Mouse (Mus musculus) ES-Bruce4 (cell line): ENCODE measurements around the gene Adcy9. TPM values are rescaled to one million over a fixed set of nuclear protein-coding genes. Genes with fewer than 3 reads are reported as not detected.

Experiments
- H3K27ac ChIP-seq: 2 replicates; pipeline ENCODE4 v1.5.1; 2012; ENCODE audit warnings: low read length, inconsistent platforms; ENCODE audit not compliant: insufficient read depth
- H3K27me3 ChIP-seq: 2 replicates; pipeline ENCODE4 v1.6.1; 2012; ENCODE audit warnings: mild to moderate bottlenecking, low read length, inconsistent platforms; ENCODE audit not compliant: control insufficient read depth, poor library complexity, insufficient read depth, severe bottlenecking
- H3K36me3 ChIP-seq: 2 replicates; pipeline ENCODE4 v1.6.1; 2012; ENCODE audit warnings: inconsistent platforms, mild to moderate bottlenecking, low read length, moderate library complexity; ENCODE audit not compliant: control insufficient read depth, poor library complexity, insufficient read depth, severe bottlenecking
- H3K4me1 ChIP-seq: one replicate; pipeline ENCODE4 v1.8.1; 2011; ENCODE audit warnings: low read length; ENCODE audit not compliant: control insufficient read depth, insufficient read depth
- H3K4me3 ChIP-seq: 2 replicates; pipeline ENCODE4 v1.5.1; 2011; ENCODE audit warnings: low read depth, mild to moderate bottlenecking, low read length
- H3K9ac ChIP-seq: 2 replicates; pipeline ENCODE4 v1.6.1; 2012; ENCODE audit warnings: low read depth, mild to moderate bottlenecking, inconsistent platforms; ENCODE audit not compliant: poor library complexity, severe bottlenecking
- H3K9me3 ChIP-seq: replicated peaks from 2 replicates; pipeline ENCODE4 v1.6.1; 2012; ENCODE audit warnings: mild to moderate bottlenecking, low read length, inconsistent platforms; ENCODE audit not compliant: control insufficient read depth, poor library complexity, insufficient read depth, severe bottlenecking
- CTCF ChIP-seq: IDR thresholded peaks from one replicate; pipeline ENCODE4 v1.8.1; 2011; ENCODE audit warnings: low read depth, low read length
- EP300 ChIP-seq: IDR thresholded peaks from 2 replicates; pipeline ENCODE4 v1.6.1; 2011; ENCODE audit warnings: low read depth, low read length; ENCODE audit not compliant: insufficient read depth
- POLR2A ChIP-seq: IDR thresholded peaks from one replicate; pipeline ENCODE4 v1.8.1; 2011; ENCODE audit warnings: low read length; ENCODE audit not compliant: insufficient read depth
- polyA plus RNA-seq: library from polyadenylated mRNA; stranded (reverse); fragments of >200 nt; gene quantifications from 2 replicates; pipeline ENCODE4 v1.2.4, GENCODE M21; 2011; ENCODE audit warnings: low read depth; ENCODE audit not compliant: missing spikeins, insufficient read depth, insufficient read length

Adcy9 gene
- polyA plus RNA-seq, 1 experiment: 1.9 TPM

GRCm38 (mm10) chr16:4423613-4424012 lies 3.3 kb upstream of the Adcy9 start:
- Histone ChIP-seq H3K27me3 (no peaks in the 10 kb centered on the region), H3K9me3 (no peaks in the 10 kb centered on the region), H3K27ac (no peak overlapping the region), H3K9ac (no peak overlapping the region), H3K4me1 (no peaks in the 10 kb centered on the region), H3K4me3 (no peak overlapping the region), H3K36me3 (no peaks in the 10 kb centered on the region)
- no peak for TF ChIP-seq CTCF

- TF ChIP-seq CTCF: no peak
- TF ChIP-seq EP300: no peak
- no peak overlapping the region for H3K9ac ChIP-seq
These were observed 2.7 kb upstream of the Adcy9 start for GRCm38 (mm10) chr16:4422991-4423390.

GRCm38 (mm10) chr16:4419546-4420297 lies 576 bp downstream of the Adcy9 start:
- Histone ChIP-seq H3K4me1 (no peaks in the 10 kb centered on the region), H3K9me3 (no peaks in the 10 kb centered on the region), H3K36me3 (no peaks in the 10 kb centered on the region), H3K9ac (peak overlapping the region; percentile 64), H3K27me3 (no peaks in the 10 kb centered on the region; the same call in 1 of the 2 replicates), H3K27ac (no peak overlapping the region), H3K4me3 (peak overlapping the region; percentile 73)
- TF ChIP-seq EP300 (no peak), CTCF (no peak), POLR2A (no peak)

More at GRCm38 (mm10) chr16:4422991-4423390, 2.7 kb upstream of the Adcy9 start:
- H3K27ac ChIP-seq: no peak overlapping the region
- no peaks in the 10 kb centered on the region for H3K4me1 ChIP-seq
- H3K9me3 ChIP-seq: no peaks in the 10 kb centered on the region
- no peaks in the 10 kb centered on the region for H3K36me3 ChIP-seq
- H3K4me3 ChIP-seq: no peak overlapping the region
- no peaks in the 10 kb centered on the region for H3K27me3 ChIP-seq

DNA sequence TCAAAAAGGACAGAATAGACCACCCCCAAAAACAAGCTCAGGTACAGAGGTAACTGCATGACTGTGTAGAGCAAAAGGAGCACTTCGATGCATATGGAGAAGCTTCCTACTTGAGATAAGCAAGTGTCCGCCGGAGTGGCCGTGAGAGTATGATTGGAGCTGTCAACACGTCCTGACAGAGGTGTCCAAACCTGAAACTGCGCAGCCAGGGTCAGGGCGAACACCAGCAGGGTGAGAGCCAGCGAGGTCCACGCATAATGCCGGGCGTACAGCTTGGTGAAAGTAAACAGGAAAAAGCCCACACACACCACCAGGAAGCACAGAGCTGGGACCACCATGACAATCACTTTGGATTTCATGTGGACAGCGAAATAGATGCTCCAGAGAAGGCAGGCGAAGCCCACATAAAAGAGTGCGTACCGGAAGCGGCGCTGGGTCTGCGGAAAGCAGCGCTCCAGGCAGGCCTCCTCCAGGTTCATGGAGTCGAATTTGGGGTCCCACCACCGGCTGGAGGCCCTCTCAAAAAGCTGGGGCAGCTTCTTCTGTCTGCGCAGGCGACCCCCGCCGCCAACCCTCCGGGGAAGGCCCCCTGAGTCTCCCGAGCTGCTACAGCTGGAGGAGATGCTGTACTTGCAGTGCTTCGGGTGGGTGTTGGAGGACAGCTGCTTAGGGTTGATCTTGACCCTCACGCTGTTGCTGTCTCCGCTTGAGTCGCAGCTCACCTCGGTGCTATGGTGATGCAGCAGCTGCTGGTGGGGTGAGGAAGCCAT lies 1.3 kb downstream of the Adcy9 start:
- Histone ChIP-seq H3K4me1 (no peaks in the 10 kb centered on the region), H3K9ac (peak overlapping the region; percentile 64), H3K36me3 (no peaks in the 10 kb centered on the region), H3K4me3 (peak overlapping the region; percentile 73), H3K27me3 (no peaks in the 10 kb centered on the region; the same call in 1 of the 2 replicates), H3K27ac (no peak overlapping the region), H3K9me3 (no peaks in the 10 kb centered on the region)
- TF ChIP-seq CTCF (no peak), POLR2A (no peak), EP300 (no peak)

- H3K4me3 ChIP-seq: no peak overlapping the region
- H3K4me1 ChIP-seq: no peaks in the 10 kb centered on the region
- H3K9me3 ChIP-seq: no peaks in the 10 kb centered on the region
- H3K36me3 ChIP-seq: no peaks in the 10 kb centered on the region
- TF ChIP-seq POLR2A (no peak), EP300 (no peak), CTCF (no peak)
- no peak overlapping the region for H3K9ac ChIP-seq
- no peak overlapping the region for H3K27ac ChIP-seq
- no peaks in the 10 kb centered on the region; the same call in 1 of the 2 replicates for H3K27me3 ChIP-seq
These were observed 2.2 kb downstream of the Adcy9 start for GRCm38 (mm10) chr16:4418072-4418471.

DNA sequence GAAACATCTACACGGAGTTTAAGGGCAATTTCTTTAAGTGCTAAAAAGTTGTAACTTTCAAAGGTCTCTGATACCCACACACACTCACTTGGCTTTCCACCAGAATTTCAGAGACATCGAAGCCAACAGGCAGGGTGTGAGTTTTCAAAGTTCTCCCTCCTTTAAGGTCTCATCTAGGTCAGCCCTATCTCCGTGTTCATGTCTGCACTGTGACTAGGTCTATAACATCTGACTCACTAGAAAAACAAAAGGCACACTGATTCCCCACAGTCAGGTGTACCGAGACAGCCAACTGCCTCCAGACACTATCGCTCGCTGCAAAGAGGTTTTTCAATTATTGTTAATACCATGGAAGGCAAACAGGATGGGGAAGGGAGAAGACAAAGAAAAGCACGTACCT lies 2.8 kb downstream of the Adcy9 start:
- no peak overlapping the region for H3K9ac ChIP-seq

More for the DNA sequence above, 2.8 kb downstream of the Adcy9 start:
- no peak overlapping the region for H3K4me3 ChIP-seq
- H3K4me1 ChIP-seq: no peaks in the 10 kb centered on the region
- H3K27me3 ChIP-seq: no peaks in the 10 kb centered on the region; the same call in 1 of the 2 replicates
- H3K27ac ChIP-seq: no peak overlapping the region
- TF ChIP-seq POLR2A (no peak), CTCF (no peak), EP300 (no peak)
- H3K9me3 ChIP-seq: no peaks in the 10 kb centered on the region
- no peaks in the 10 kb centered on the region for H3K36me3 ChIP-seq
